8 mouse cellular contexts compared by ENCODE assay signal in the genomic region with DNA sequence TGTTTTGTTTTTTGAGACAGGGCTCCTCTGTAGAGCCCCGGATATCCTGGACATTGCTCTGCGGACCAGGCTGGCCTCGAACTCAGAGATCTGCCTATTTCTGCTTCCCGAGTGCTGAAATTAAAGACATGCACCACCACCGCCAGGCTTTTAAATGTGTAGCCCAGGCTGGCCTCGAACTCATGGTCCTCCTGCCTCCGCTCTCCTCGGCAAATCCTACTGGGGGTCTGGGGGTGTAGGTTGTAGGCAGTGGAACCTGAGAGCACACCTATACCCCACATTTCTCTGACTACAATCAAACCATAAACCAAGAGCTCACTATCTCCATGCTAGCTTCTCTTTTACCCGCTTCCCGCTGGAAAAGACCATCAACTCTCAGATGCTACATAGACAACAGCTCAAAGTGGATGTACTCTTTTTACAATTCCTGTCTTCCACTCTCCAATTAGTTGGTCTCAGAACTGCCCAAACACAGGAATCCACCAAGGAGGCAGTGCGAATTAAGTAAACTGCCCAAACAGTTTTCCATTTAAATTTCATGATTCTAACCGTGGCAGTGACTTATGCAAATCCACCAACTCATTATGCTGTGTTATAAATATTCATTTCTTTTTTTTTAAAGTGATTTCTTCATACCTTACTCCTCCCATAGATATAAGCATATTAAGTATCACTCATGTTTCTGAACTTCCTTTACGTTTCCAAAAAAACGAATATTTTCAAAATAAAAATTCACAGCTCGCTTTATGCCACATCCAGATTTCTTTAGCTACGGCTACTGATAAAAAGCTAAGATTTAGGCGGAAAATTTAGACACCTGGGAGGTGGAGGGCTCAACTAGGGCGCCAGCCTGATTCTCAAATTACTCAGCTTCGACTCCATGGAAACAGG. TPM values are rescaled to one million over a fixed set of nuclear protein-coding genes. Genes with fewer than 3 reads are reported as not detected.
DNase-seq lines count a peak whose midpoint lies in the region; ATAC-seq and TF ChIP-seq lines count a peak whose summit lies in the region.

No protein-coding gene starts in this region.

- H3K4me2 ChIP-seq in limb, embryonic 14.5 days (replicated peaks; ENCODE audit: low read depth, low read length, severe bottlenecking): peak overlapping the region; percentile 73
- H3K4me2 ChIP-seq in stomach, postnatal 0 days (replicated peaks; ENCODE audit: low read depth): peak overlapping the region; percentile 67

- no peak for TF ChIP-seq EP300 in stomach, postnatal 0 days (optimal IDR thresholded peaks at IDR 0.05)

- H3K4me3 ChIP-seq in cerebellum, adult 2 months (replicated peaks; ENCODE audit: insufficient read depth, low read depth, low read length): peak overlapping the region; percentile 86
- peak overlapping the region; percentile 82 for H3K4me3 ChIP-seq in spleen, adult 2 months (ENCODE audit: extremely low read depth, insufficient read depth, insufficient read length)
- H3K4me3 ChIP-seq in limb, embryonic 14.5 days (replicated peaks; ENCODE audit: low read length): peak overlapping the region; percentile 76
- H3K4me3 ChIP-seq in stomach, postnatal 0 days (ENCODE audit: low read depth, low read length): peak overlapping the region; percentile 84

- no peak for TF ChIP-seq CTCF in cerebellum, adult 2 months (IDR thresholded peaks at IDR 0.05; ENCODE audit: borderline replicate concordance, insufficient read depth, low read depth, low read length)
- no peak for TF ChIP-seq CTCF in spleen, adult 2 months (IDR thresholded peaks at IDR 0.05; ENCODE audit: extremely low read depth, insufficient read depth, insufficient read length, insufficient replicate concordance)
- no peak for TF ChIP-seq CTCF in stomach, postnatal 0 days (IDR thresholded peaks at IDR 0.05; ENCODE audit: low read depth)

- TF ChIP-seq POLR2A in cerebellum, adult 2 months (IDR thresholded peaks at IDR 0.05; ENCODE audit: borderline replicate concordance, insufficient read depth, low read length): no peak
- no peak for TF ChIP-seq POLR2A in spleen, adult 2 months (IDR thresholded peaks at IDR 0.05; ENCODE audit: low read depth, low read length)
- no peak for TF ChIP-seq POLR2A in limb, embryonic 14.5 days (IDR thresholded peaks at IDR 0.05; ENCODE audit: borderline replicate concordance, extremely low read depth, insufficient read depth, insufficient read length)

- ATAC-seq in limb, embryonic 14.5 days (ENCODE audit: low FRiP score, low read depth): no peak
- ATAC-seq in stomach, postnatal 0 days (ENCODE audit: low FRiP score, low TSS enrichment): no peak

- peaks cover 4% of the 10 kb centered on the region; the same call in 1 of the 2 replicates for H3K4me1 ChIP-seq in cerebellum, adult 2 months (ENCODE audit: control insufficient read depth, insufficient read depth, low read length)
- H3K4me1 ChIP-seq in spleen, adult 2 months (ENCODE audit: control insufficient read depth, insufficient read depth, insufficient read length): peaks cover 13% of the 10 kb centered on the region; the same call in 1 of the 2 replicates
- H3K4me1 ChIP-seq in limb, embryonic 14.5 days (ENCODE audit: control insufficient read depth, insufficient read depth, low read length): peaks cover 28% of the 10 kb centered on the region
- H3K4me1 ChIP-seq in stomach, postnatal 0 days (replicated peaks; ENCODE audit: control insufficient read depth, insufficient read depth): peaks cover 4% of the 10 kb centered on the region; the same call in 1 of the 2 replicates

- H3K27ac ChIP-seq in cerebellum, adult 2 months (ENCODE audit: insufficient read depth, low read length): no peak overlapping the region
- H3K27ac ChIP-seq in spleen, adult 2 months (ENCODE audit: insufficient read depth, low read length): peak overlapping the region; percentile 71; the same call in 1 of the 2 replicates
- peak overlapping the region; percentile 87 for H3K27ac ChIP-seq in limb, embryonic 14.5 days (replicated peaks; ENCODE audit: low read depth, low read length)
- peak overlapping the region; percentile 94 for H3K27ac ChIP-seq in stomach, postnatal 0 days (replicated peaks)

- peak overlapping the region; percentile 84 for H3K9ac ChIP-seq in limb, embryonic 14.5 days (ENCODE audit: low read depth, low read length, severe bottlenecking)
- H3K9ac ChIP-seq in stomach, postnatal 0 days (ENCODE audit: low read length): peak overlapping the region; percentile 90

- H3K36me3 ChIP-seq in spleen, adult 2 months (ENCODE audit: control insufficient read depth, insufficient read depth, low read length): no peaks in the 10 kb centered on the region
- H3K36me3 ChIP-seq in limb, embryonic 14.5 days (ENCODE audit: control insufficient read depth, insufficient read depth, low read length): 0 out of 2 replicates have a peak, but pooled peaks cover 3% of the 10 kb centered on the region
- H3K36me3 ChIP-seq in stomach, postnatal 0 days (ENCODE audit: control insufficient read depth, insufficient read depth, low read length): no peaks in the 10 kb centered on the region

- H3K9me3 ChIP-seq in limb, embryonic 14.5 days (ENCODE audit: control insufficient read depth, low read length): no peaks in the 10 kb centered on the region
- no peaks in the 10 kb centered on the region for H3K9me3 ChIP-seq in stomach, postnatal 0 days (ENCODE audit: control insufficient read depth, low read length)

- WGBS in cerebellum, adult 2 months: 36% methylated on average over 19 of the region's 19 CpGs
- 49% methylated on average over 19 of the region's 19 CpGs for WGBS in spleen, adult 2 months
- 45% methylated on average over 19 of the region's 19 CpGs for WGBS in limb, embryonic 14.5 days
- WGBS in stomach, postnatal 0 days: 40% methylated on average over 19 of the region's 19 CpGs

- no peak for DNase-seq in cerebellum, adult 2 months
- DNase-seq in cerebellum, adult 11 months: no peak
- DNase-seq in spleen, adult 2 months (ENCODE audit: low read depth in 1 of 2, low spot score in 2 of 2): no peak
- DNase-seq in spleen, postnatal 10 days (ENCODE audit: low spot score in 2 of 2): no peak
- no peak for DNase-seq in limb, embryonic 14.5 days (ENCODE audit: low spot score)
- DNase-seq in stomach, postnatal 0 days (ENCODE audit: low spot score): no peak
- no peak for DNase-seq in adrenal gland, postnatal 36 days
- DNase-seq in layer of hippocampus, adult 9-11 months: no peak

- H3K27me3 ChIP-seq in cerebellum, adult 2 months (ENCODE audit: control insufficient read depth, insufficient read depth, low read length): no peaks in the 10 kb centered on the region
- no peaks in the 10 kb centered on the region for H3K27me3 ChIP-seq in spleen, adult 2 months (ENCODE audit: control insufficient read depth, insufficient read depth, low read length)
- no peaks in the 10 kb centered on the region for H3K27me3 ChIP-seq in limb, embryonic 14.5 days (ENCODE audit: control insufficient read depth, insufficient read depth, low read length)
- no peaks in the 10 kb centered on the region for H3K27me3 ChIP-seq in stomach, postnatal 0 days (ENCODE audit: control insufficient read depth, insufficient read depth, low read length)

RNA-seq across cellular contexts. Expression of a gene that starts 0.9 kb away (rescaled TPM):
- 9.1 and 9.3 TPM in 2 replicates for polyA plus RNA-seq in cerebellum, adult 2 months (2012; rRNA removed)
- polyA plus RNA-seq in spleen, adult 2 months (2012; rRNA removed): 2.7 TPM in 2 replicates
- 13.7 and 18.7 TPM in 2 replicates for polyA plus RNA-seq in limb, embryonic 14.5 days (2012; rRNA removed)
- 17.4 and 17.5 TPM in 2 replicates for polyA plus RNA-seq in limb, embryonic 14.5 days (2014; fragmentation: Nextera tagmentation; extraction: Ambion mirVana)
- polyA plus RNA-seq in stomach, postnatal 0 days (2015; fragmentation: Nextera tagmentation; extraction: Ambion mirVana): 5.2 and 5.7 TPM in 2 replicates
- total RNA-seq in adrenal gland, postnatal 36 days (2021): 10 to 100 TPM; 32.9 to 34.2 TPM
